35 mouse cellular contexts compared by ENCODE assay signal in the genomic region with DNA sequence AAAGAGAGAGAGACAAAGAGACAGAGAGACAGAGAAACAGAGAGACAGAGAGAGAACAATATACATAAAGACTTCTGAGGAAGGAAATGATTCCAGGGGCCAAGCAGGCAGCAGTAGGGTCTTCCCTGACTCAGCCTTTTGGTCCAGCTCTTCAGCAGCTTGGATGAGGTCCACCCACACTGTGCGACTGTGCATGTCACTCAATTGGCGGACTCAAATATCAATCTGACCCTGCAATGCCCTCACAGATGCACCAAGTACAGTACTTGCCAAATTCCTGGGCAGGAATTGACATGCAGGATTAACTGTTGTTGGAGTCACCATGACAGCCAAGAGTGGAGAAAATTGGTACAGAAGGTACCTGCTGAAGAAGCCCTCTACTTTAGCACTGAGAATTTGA.
"Had no signal": no experiment of that assay in that cellular context is flagged by ENCODE, and none has a peak within 500 bp of the region (broad histone marks: within the 10 kb centered on the region; RNA-seq: fewer than 3 reads in every experiment).

No protein-coding gene starts in this region.

- H3K4me2 ChIP-seq: heart, embryonic 12.5 days; heart, embryonic 13.5 days; heart, embryonic 15.5 days; hindbrain, embryonic 12.5 days; hindbrain, embryonic 13.5 days; hindbrain, embryonic 14.5 days; hindbrain, embryonic 15.5 days; intestine, embryonic 15.5 days; kidney, embryonic 15.5 days had no signal

- H3K4me1 ChIP-seq: heart, embryonic 10.5 days; heart, embryonic 12.5 days; heart, embryonic 13.5 days; heart, embryonic 15.5 days; hindbrain, embryonic 10.5 days; hindbrain, embryonic 12.5 days; hindbrain, embryonic 13.5 days; hindbrain, embryonic 15.5 days; intestine, embryonic 15.5 days; kidney, embryonic 15.5 days had no signal

- H3K9ac ChIP-seq: heart, embryonic 12.5 days; heart, embryonic 13.5 days; heart, embryonic 15.5 days; hindbrain, embryonic 12.5 days; hindbrain, embryonic 13.5 days; hindbrain, embryonic 14.5 days; hindbrain, embryonic 15.5 days; intestine, embryonic 15.5 days; kidney, embryonic 15.5 days had no signal

- H3K9me3 ChIP-seq: heart, embryonic 10.5 days; heart, embryonic 13.5 days; heart, embryonic 15.5 days; hindbrain, embryonic 10.5 days; hindbrain, embryonic 12.5 days; hindbrain, embryonic 13.5 days; hindbrain, embryonic 15.5 days; intestine, embryonic 15.5 days; kidney, embryonic 15.5 days had no signal

- DNase-seq: heart, postnatal 10 days; heart, postnatal 14 days; heart, postnatal 36 days; heart, postnatal 4 days; kidney, adult 11 months; kidney, adult 18-20 months; kidney, adult 2 months; kidney, adult 8-10 months; kidney, adult 9 months; kidney, postnatal 10 days; kidney, postnatal 14 days; kidney, postnatal 25 days; kidney, postnatal 36 days; kidney, postnatal 4 days; layer of hippocampus, adult 9-11 months; layer of hippocampus, postnatal 36 days had no signal

- H3K4me3 ChIP-seq: heart, embryonic 10.5 days; heart, embryonic 12.5 days; heart, embryonic 13.5 days; heart, embryonic 15.5 days; hindbrain, embryonic 10.5 days; hindbrain, embryonic 12.5 days; hindbrain, embryonic 13.5 days; hindbrain, embryonic 15.5 days; intestine, embryonic 15.5 days; kidney, embryonic 15.5 days; layer of hippocampus, adult 2 months; left cerebral cortex, adult 2 months had no signal

- H3K36me3 ChIP-seq: heart, embryonic 10.5 days; heart, embryonic 12.5 days; heart, embryonic 13.5 days; heart, embryonic 15.5 days; hindbrain, embryonic 10.5 days; hindbrain, embryonic 12.5 days; hindbrain, embryonic 13.5 days; hindbrain, embryonic 15.5 days; intestine, embryonic 15.5 days; kidney, embryonic 15.5 days had no signal

- H3K27ac ChIP-seq: heart, embryonic 10.5 days; heart, embryonic 13.5 days; heart, embryonic 15.5 days; hindbrain, embryonic 10.5 days; hindbrain, embryonic 12.5 days; hindbrain, embryonic 13.5 days; hindbrain, embryonic 14.5 days; hindbrain, embryonic 15.5 days; hindbrain, postnatal 0 days; intestine, embryonic 15.5 days; kidney, embryonic 15.5 days; kidney, postnatal 0 days; layer of hippocampus, adult 2 months; left cerebral cortex, adult 2 months had no signal

- H3K27me3 ChIP-seq: heart, embryonic 12.5 days; heart, embryonic 13.5 days; heart, embryonic 15.5 days; hindbrain, embryonic 12.5 days; hindbrain, embryonic 13.5 days; hindbrain, embryonic 15.5 days; intestine, embryonic 15.5 days; kidney, embryonic 15.5 days had no signal

- ATAC-seq: hindbrain, embryonic 16.5 days; hindbrain, postnatal 0 days; inflammation-experienced regulatory T-cells, adult 6 months; intestine, embryonic 15.5 days; intestine, embryonic 16.5 days; intestine, postnatal 0 days had no signal
